Mouse (Mus musculus): ENCODE measurements around the gene Adck2.

DNA sequence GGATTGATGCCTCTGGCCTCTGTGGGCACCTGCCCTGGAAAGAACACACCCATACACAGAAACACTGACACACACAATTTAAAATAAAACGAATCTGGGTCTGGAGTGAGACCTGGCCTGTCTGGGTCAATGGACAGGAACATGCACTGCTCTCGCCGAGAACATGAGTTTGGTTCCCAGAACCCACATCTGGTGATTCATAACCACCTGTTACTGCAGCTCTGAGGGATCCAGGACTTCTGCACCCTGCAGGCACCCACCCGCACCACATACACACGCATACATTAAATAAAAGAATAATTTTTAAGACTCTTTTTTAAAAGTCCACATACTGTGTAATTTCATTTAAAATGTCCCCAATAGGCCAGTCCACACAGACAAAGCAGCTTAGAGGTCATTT is 36.4 kb upstream of the Adck2 start:
- TF ChIP-seq MAFK (IDR thresholded peaks at IDR 0.05; ENCODE audit: insufficient read depth, low read depth, low read length) (no peak), CHD2 (IDR thresholded peaks at IDR 0.05; ENCODE audit: low read depth, low read length) (no peak), HCFC1 (IDR thresholded peaks at IDR 0.05; ENCODE audit: borderline replicate concordance, insufficient read depth, low read length) (no peak), ZNF384 (IDR thresholded peaks at IDR 0.05; ENCODE audit: low read depth, low read length) (no peak), ZC3H11A (IDR thresholded peaks at IDR 0.05; ENCODE audit: borderline replicate concordance, low read depth, low read length) (no peak)

All from ES-E14 (cell line).